Mouse (Mus musculus) olfactory bulb, adult 2 months (tissue): Measurements from ENCODE around the gene Gm17359.

ENCODE experiments used
- CTCF ChIP-seq: fragments of 200-500 bp; IDR thresholded peaks from 2 replicates; pipeline ENCODE4 v1.5.1; 2012; ENCODE audit warnings: low read depth, mild to moderate bottlenecking, low read length, moderate library complexity; ENCODE audit not compliant: insufficient read depth
- POLR2A ChIP-seq: fragments of 200-500 bp; IDR thresholded peaks from 2 replicates; pipeline ENCODE4 v1.6.1; 2012; ENCODE audit warnings: mild to moderate bottlenecking, low read depth, low read length, moderate library complexity; ENCODE audit not compliant: insufficient read depth

GRCm38 (mm10) chr3:79299401-79299800 lies 37.1 kb upstream of the Gm17359 start:
- TF ChIP-seq CTCF (no peak), POLR2A (no peak)
